Mouse (Mus musculus): ENCODE results near the gene Pus7. TPM values are rescaled to one million over a fixed set of nuclear protein-coding genes. Genes with fewer than 3 reads are reported as not detected.

The Pus7 gene
- polyA plus RNA-seq (2014; fragmentation: Nextera tagmentation; extraction: Ambion mirVana) = 34.1 and 37.2 TPM in 2 replicates

GRCm38 (mm10) chr5:23782931-23783877 lies at the start of gene Pus7:
Gene Pus7 (minus strand): TSS chr5:23783711.
- no peaks in the 10 kb centered on the region for H3K36me3 ChIP-seq (ENCODE audit: insufficient read depth)
- WGBS = under 1% methylated on average over 84 of the region's 86 CpGs

GRCm38 (mm10) chr5:23830897-23831752 lies 47.6 kb upstream of the Pus7 start:
- H3K4me1 ChIP-seq (ENCODE audit: insufficient read depth) = no peaks in the 10 kb centered on the region
- H3K4me2 ChIP-seq = peak overlapping the region; percentile 43; the same call in 1 of the 2 replicates
- no peak for TF ChIP-seq CTCF (IDR thresholded peaks at IDR 0.05; ENCODE audit: low read depth)
- H3K36me3 ChIP-seq (ENCODE audit: insufficient read depth) = no peaks in the 10 kb centered on the region
- no peaks in the 10 kb centered on the region for H3K9me3 ChIP-seq (ENCODE audit: low read depth, low read length)
- peaks cover 14% of the 10 kb centered on the region for H3K27me3 ChIP-seq (ENCODE audit: insufficient read depth, low read length)
- H3K4me3 ChIP-seq (ENCODE audit: low read depth, low read length) = no peak overlapping the region
- 31% methylated on average over 58 of the region's 58 CpGs for WGBS
- DNase-seq (peak; percentile 39), ATAC-seq (ENCODE audit: insufficient read depth) (no peak; the same call in 1 of the 2 replicates)
- H3K27ac ChIP-seq (ENCODE audit: low read depth) = no peak overlapping the region
- no peak overlapping the region for H3K9ac ChIP-seq

More at GRCm38 (mm10) chr5:23782931-23783877, at the start of gene Pus7:
- ATAC-seq (ENCODE audit: insufficient read depth) (peak; percentile 93), DNase-seq (peak; percentile 95)
- H3K27me3 ChIP-seq (ENCODE audit: insufficient read depth, low read length) = no peaks in the 10 kb centered on the region
- TF ChIP-seq CTCF (IDR thresholded peaks at IDR 0.05; ENCODE audit: low read depth) = no peak
- H3K9me3 ChIP-seq (ENCODE audit: low read depth, low read length) = no peaks in the 10 kb centered on the region
- H3K9ac ChIP-seq = peak within 1 kb of the TSS; percentile 87
- H3K4me1 ChIP-seq (ENCODE audit: insufficient read depth) = peaks cover 5% of the 10 kb centered on the region; the same call in 1 of the 2 replicates
- peak within 1 kb of the TSS; percentile 61 for H3K4me2 ChIP-seq
- peak within 1 kb of the TSS; percentile 38; the same call in 1 of the 2 replicates for H3K27ac ChIP-seq (ENCODE audit: low read depth)
- peak within 1 kb of the TSS; percentile 94 for H3K4me3 ChIP-seq (ENCODE audit: low read depth, low read length)

GRCm38 (mm10) chr5:23826321-23827004 lies 43.0 kb upstream of the Pus7 start:
- Histone ChIP-seq H3K4me2 (no peak overlapping the region), H3K36me3 (ENCODE audit: insufficient read depth) (no peaks in the 10 kb centered on the region), H3K9me3 (ENCODE audit: low read depth, low read length) (no peaks in the 10 kb centered on the region), H3K27ac (ENCODE audit: low read depth) (no peak overlapping the region), H3K9ac (no peak overlapping the region), H3K4me1 (ENCODE audit: insufficient read depth) (no peaks in the 10 kb centered on the region), H3K4me3 (ENCODE audit: low read depth, low read length) (no peak overlapping the region), H3K27me3 (ENCODE audit: insufficient read depth, low read length) (peaks cover 6% of the 10 kb centered on the region; the same call in 1 of the 2 replicates)
- TF ChIP-seq CTCF (IDR thresholded peaks at IDR 0.05; ENCODE audit: low read depth) = peak; percentile 75
- 35% methylated on average over 11 of the region's 11 CpGs for WGBS
- DNase-seq (peak; percentile 81), ATAC-seq (ENCODE audit: insufficient read depth) (no peak)

GRCm38 (mm10) chr5:23824171-23824733 lies 40.7 kb upstream of the Pus7 start:
- ATAC-seq (ENCODE audit: insufficient read depth) = no peak
- H3K27me3 ChIP-seq (ENCODE audit: insufficient read depth, low read length) = no peaks in the 10 kb centered on the region
- 72% methylated on average over 8 of the region's 8 CpGs for WGBS
- H3K9ac ChIP-seq = no peak overlapping the region
- H3K36me3 ChIP-seq (ENCODE audit: insufficient read depth) = peaks cover 11% of the 10 kb centered on the region; the same call in 1 of the 2 replicates
- H3K4me3 ChIP-seq (ENCODE audit: low read depth, low read length) = no peak overlapping the region
- TF ChIP-seq CTCF (IDR thresholded peaks at IDR 0.05; ENCODE audit: low read depth) = no peak
- H3K27ac ChIP-seq (ENCODE audit: low read depth) = no peak overlapping the region
- H3K4me1 ChIP-seq (ENCODE audit: insufficient read depth) = no peaks in the 10 kb centered on the region
- no peak for DNase-seq
- no peaks in the 10 kb centered on the region for H3K9me3 ChIP-seq (ENCODE audit: low read depth, low read length)
- H3K4me2 ChIP-seq = no peak overlapping the region

- Histone ChIP-seq H3K4me3 (ENCODE audit: low read depth, low read length) (no peak overlapping the region), H3K27me3 (ENCODE audit: insufficient read depth, low read length) (no peaks in the 10 kb centered on the region), H3K9me3 (ENCODE audit: low read depth, low read length) (no peaks in the 10 kb centered on the region), H3K36me3 (ENCODE audit: insufficient read depth) (peaks cover 24% of the 10 kb centered on the region), H3K4me2 (no peak overlapping the region), H3K27ac (ENCODE audit: low read depth) (no peak overlapping the region), H3K4me1 (ENCODE audit: insufficient read depth) (no peaks in the 10 kb centered on the region), H3K9ac (no peak overlapping the region)
- TF ChIP-seq CTCF (IDR thresholded peaks at IDR 0.05; ENCODE audit: low read depth) = no peak
- WGBS = 73% methylated on average over 11 of the region's 11 CpGs
- ATAC-seq (ENCODE audit: insufficient read depth) = no peak
- no peak for DNase-seq
Observed at GRCm38 (mm10) chr5:23822306-23822705, 38.8 kb upstream of the Pus7 start.

GRCm38 (mm10) chr5:23816681-23817080 lies 33.2 kb upstream of the Pus7 start:
- Histone ChIP-seq H3K27me3 (ENCODE audit: insufficient read depth, low read length) (no peaks in the 10 kb centered on the region), H3K4me1 (ENCODE audit: insufficient read depth) (no peaks in the 10 kb centered on the region), H3K4me2 (no peak overlapping the region), H3K9me3 (ENCODE audit: low read depth, low read length) (peaks cover 8% of the 10 kb centered on the region; the same call in 1 of the 2 replicates), H3K4me3 (ENCODE audit: low read depth, low read length) (no peak overlapping the region), H3K36me3 (ENCODE audit: insufficient read depth) (peaks cover 73% of the 10 kb centered on the region), H3K9ac (no peak overlapping the region), H3K27ac (ENCODE audit: low read depth) (no peak overlapping the region)
- TF ChIP-seq CTCF (IDR thresholded peaks at IDR 0.05; ENCODE audit: low read depth) = no peak
- 84% methylated on average over 15 of the region's 15 CpGs for WGBS
- DNase-seq (no peak), ATAC-seq (ENCODE audit: insufficient read depth) (no peak)
